In genomic region chr9:20492527-20493233, GRCm38 (mm10) we compare ENCODE assay signal across 8 mouse cellular contexts. TPM values are rescaled to one million over a fixed set of nuclear protein-coding genes. Genes with fewer than 3 reads are reported as not detected.
DNase-seq lines count a peak whose midpoint lies in the region; ATAC-seq lines count a peak whose summit lies in the region.

Gene Zfp426 (minus strand): TSS chr9:20492746.

- H3K9me3 ChIP-seq in heart, embryonic 14.5 days (ENCODE audit: control insufficient read depth, low read length), result no peaks in the 10 kb centered on the region
- no peaks in the 10 kb centered on the region for H3K9me3 ChIP-seq in liver, embryonic 13.5 days (replicated peaks)
- H3K9me3 ChIP-seq in stomach, embryonic 16.5 days (replicated peaks; ENCODE audit: control insufficient read depth, low read length), result no peaks in the 10 kb centered on the region

- H3K27ac ChIP-seq in heart, embryonic 14.5 days (replicated peaks in 1 of 2; ENCODE audit: control insufficient read depth in 1 of 2, insufficient read depth in 1 of 2, low read depth in 2 of 2, low read length in 2 of 2), result peak within 1 kb of the TSS; percentile 97 to 100
- peak within 1 kb of the TSS; percentile 98 for H3K27ac ChIP-seq in liver, embryonic 13.5 days
- peak within 1 kb of the TSS; percentile 98 for H3K27ac ChIP-seq in stomach, embryonic 16.5 days (ENCODE audit: low read length)

- DNase-seq in CD4-positive helper T cell, adult 2 months (ENCODE audit: low read depth, low spot score), result peak; percentile 95
- peak; percentile 79 for DNase-seq in brain, embryonic 18.5 days (ENCODE audit: low read depth, low spot score)
- peak; percentile 91 for DNase-seq in kidney, postnatal 14 days
- DNase-seq in liver, embryonic 13.5 days, result peak; percentile 83
- peak; percentile 90 for DNase-seq in neural tube, embryonic 10.5 days (ENCODE audit: extremely low spot score, low spot score)

- H3K27me3 ChIP-seq in heart, embryonic 14.5 days (ENCODE audit: control insufficient read depth, insufficient read depth, low read length), result no peaks in the 10 kb centered on the region
- H3K27me3 ChIP-seq in liver, embryonic 13.5 days, result no peaks in the 10 kb centered on the region
- no peaks in the 10 kb centered on the region for H3K27me3 ChIP-seq in stomach, embryonic 16.5 days (ENCODE audit: control insufficient read depth, insufficient read depth, low read length)

- H3K4me3 ChIP-seq in heart, embryonic 14.5 days (ENCODE audit: control insufficient read depth in 1 of 2, insufficient read depth in 1 of 2, low read depth in 1 of 2, low read length in 2 of 2), result peak within 1 kb of the TSS; percentile 87 to 100
- peak within 1 kb of the TSS; percentile 75 for H3K4me3 ChIP-seq in liver, embryonic 13.5 days (replicated peaks)
- H3K4me3 ChIP-seq in stomach, embryonic 16.5 days (replicated peaks; ENCODE audit: low read length), result peak within 1 kb of the TSS; percentile 98

- peak; percentile 98 for ATAC-seq in erythroid progenitor cell, adult 5-6 weeks (replicated peaks; ENCODE audit: low FRiP score, poor library complexity, severe bottlenecking)
- peak; percentile 89 for ATAC-seq in heart, embryonic 14.5 days (ENCODE audit: insufficient number of reproducible peaks, insufficient read depth, low FRiP score, low read depth)
- ATAC-seq in liver, embryonic 13.5 days (ENCODE audit: low read depth), result peak; percentile 95
- peak; percentile 96 for ATAC-seq in stomach, embryonic 16.5 days (ENCODE audit: insufficient read depth, low FRiP score)

- peak within 1 kb of the TSS; percentile 85 for H3K4me2 ChIP-seq in heart, embryonic 14.5 days (ENCODE audit: low read length)
- H3K4me2 ChIP-seq in liver, embryonic 13.5 days, result peak within 1 kb of the TSS; percentile 82
- peak within 1 kb of the TSS; percentile 79 for H3K4me2 ChIP-seq in stomach, embryonic 16.5 days (ENCODE audit: low read depth, low read length)

- peak within 1 kb of the TSS; percentile 94 for H3K9ac ChIP-seq in heart, embryonic 14.5 days (ENCODE audit: low read length)
- peak within 1 kb of the TSS; percentile 81 for H3K9ac ChIP-seq in liver, embryonic 13.5 days
- peak within 1 kb of the TSS; percentile 99 for H3K9ac ChIP-seq in stomach, embryonic 16.5 days (ENCODE audit: low read length)

- WGBS in heart, embryonic 14.5 days, result 1% methylated on average over 40 of the region's 40 CpGs
- under 1% methylated on average over 40 of the region's 40 CpGs for WGBS in liver, embryonic 13.5 days (ENCODE audit: insufficient replicate concordance)
- under 1% methylated on average over 40 of the region's 40 CpGs for WGBS in stomach, embryonic 16.5 days

- H3K4me1 ChIP-seq in heart, embryonic 14.5 days (ENCODE audit: control insufficient read depth in 2 of 2, insufficient read depth in 2 of 2, low read length in 2 of 2), result peaks cover 2 to 15% of the 10 kb centered on the region in 2 experiments; a peak in 2 of 4 replicates
- H3K4me1 ChIP-seq in liver, embryonic 13.5 days (replicated peaks), result peaks cover 34% of the 10 kb centered on the region
- H3K4me1 ChIP-seq in stomach, embryonic 16.5 days (ENCODE audit: control insufficient read depth, insufficient read depth, low read length), result peaks cover 6% of the 10 kb centered on the region

- peaks cover 44% of the 10 kb centered on the region for H3K36me3 ChIP-seq in heart, embryonic 14.5 days (ENCODE audit: control insufficient read depth, insufficient read depth, low read length)
- peaks cover 19% of the 10 kb centered on the region for H3K36me3 ChIP-seq in liver, embryonic 13.5 days
- peaks cover 13% of the 10 kb centered on the region for H3K36me3 ChIP-seq in stomach, embryonic 16.5 days (ENCODE audit: control insufficient read depth, insufficient read depth, low read length)

RNA-seq across cellular contexts. Expression of gene Zfp426, which starts in this region (rescaled TPM):
- 19.3 and 24.1 TPM in 2 replicates for total RNA-seq in erythroid progenitor cell, adult 5-6 weeks (2015; ENCODE audit: low replicate concordance)
- 11.6 and 23.1 TPM in 2 replicates for total RNA-seq in erythroid progenitor cell, adult 5-6 weeks (2017; ENCODE audit: low replicate concordance)
- 13.4 and 15.7 TPM in 2 replicates for polyA plus RNA-seq in heart, embryonic 14.5 days (2014; fragmentation: Nextera tagmentation; extraction: Ambion mirVana)
- 6.7 and 7.9 TPM in 2 replicates for polyA plus RNA-seq in liver, embryonic 13.5 days (2015; fragmentation: Nextera tagmentation; extraction: Ambion mirVana)
- 18.6 and 18.8 TPM in 2 replicates for polyA plus RNA-seq in stomach, embryonic 16.5 days (2015; fragmentation: Nextera tagmentation; extraction: Ambion mirVana)

Comparison
In these comparisons a context has a peak if more than half of its experiments do, and no peak if none do; other contexts are left out.
1. Peak in every context shown above with its lines: DNase-seq, ATAC-seq, H3K4me3 ChIP-seq and H3K27ac ChIP-seq.